Mouse (Mus musculus) spleen, adult 2 months (tissue): ENCODE data around the gene Nanos3.
A peak's percentile ranks its signal among the peaks of the same experiment; 100 is the strongest.

Source experiments
- CTCF ChIP-seq: fragments of 200-500 bp; IDR thresholded peaks from 2 replicates; pipeline ENCODE4 v1.5.1; 2011; ENCODE audit warnings: mild to moderate bottlenecking, inconsistent platforms; ENCODE audit not compliant: insufficient read depth, insufficient read length, insufficient replicate concordance; ENCODE audit errors: extremely low read depth
- POLR2A ChIP-seq: fragments of 200-500 bp; IDR thresholded peaks from 2 replicates; pipeline ENCODE4 v1.6.1; 2011; ENCODE audit warnings: low read depth, low read length, inconsistent platforms

- TF ChIP-seq CTCF (peak; percentile 98), POLR2A (no peak; the same call in 1 of the 2 replicates)
Measured at GRCm38 (mm10) chr8:84186547-84186946, 1.5 kb upstream of the Nanos3 start.
